Mouse (Mus musculus) embryonic fibroblast, embryonic 13.5 days (primary cell): ENCODE results near the gene Pde4d.

Source experiments
- CTCF ChIP-seq: IDR thresholded peaks from 2 replicates; pipeline ENCODE4 v1.5.1; 2011; ENCODE audit warnings: mild to moderate bottlenecking, control low read depth, low read length, moderate library complexity, borderline replicate concordance; ENCODE audit not compliant: insufficient read depth
- POLR2A ChIP-seq: IDR thresholded peaks from 2 replicates; pipeline ENCODE4 v1.6.1; 2011; ENCODE audit warnings: low read depth, mild to moderate bottlenecking, control low read depth, low read length, moderate library complexity

- no peak for TF ChIP-seq CTCF
- TF ChIP-seq POLR2A, result no peak
Observed at GRCm38 (mm10) chr13:109746492-109746891, 1296.7 kb downstream of the Pde4d start.
